Mouse (Mus musculus): ENCODE results near the gene Crybb1.

DNA sequence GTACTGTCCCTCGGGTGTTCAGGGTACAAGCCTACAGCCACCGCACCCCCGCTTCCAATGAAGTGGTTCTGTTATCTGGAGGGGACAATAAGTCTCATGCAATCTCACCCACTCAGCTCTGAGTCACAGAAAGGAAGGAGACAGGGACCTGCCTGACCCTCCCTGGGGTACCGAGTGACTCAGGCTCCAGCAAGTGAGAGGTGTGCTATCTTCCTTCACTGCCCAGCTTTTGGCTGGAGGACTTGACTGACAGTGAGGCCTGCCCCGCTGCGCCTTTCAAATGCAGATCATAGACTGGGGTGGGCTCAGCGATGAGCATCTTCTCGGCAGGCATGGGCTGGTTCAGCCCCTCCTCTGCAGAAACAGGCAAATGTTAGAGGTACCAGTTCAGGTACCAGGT is 39.5 kb downstream of the Crybb1 start:
- TF ChIP-seq POLR2A (IDR thresholded peaks at IDR 0.05; ENCODE audit: borderline replicate concordance, extremely low read depth, insufficient read depth, insufficient read length, poor library complexity, severe bottlenecking), result no peak
- TF ChIP-seq CTCF (IDR thresholded peaks at IDR 0.05; ENCODE audit: borderline replicate concordance, extremely low read depth, insufficient read depth, insufficient read length), result no peak
